Comparison of ENCODE assay signal across 10 mouse cellular contexts in genomic region chr19:7314976-7315586, GRCm38 (mm10). TPM values are rescaled to one million over a fixed set of nuclear protein-coding genes. Genes with fewer than 3 reads are reported as not detected.
DNase-seq lines count a peak whose midpoint lies in the region; ATAC-seq lines count a peak whose summit lies in the region.
"Had no signal": no experiment of that assay in that cellular context is flagged by ENCODE, and none has a peak within 500 bp of the region (broad histone marks: within the 10 kb centered on the region; RNA-seq: fewer than 3 reads in every experiment).

No protein-coding gene starts in this region.

- H3K36me3 ChIP-seq in forebrain, embryonic 14.5 days (ENCODE audit: control insufficient read depth, insufficient read depth, low read length): no peaks in the 10 kb centered on the region
- peaks cover 9% of the 10 kb centered on the region; the same call in 1 of the 2 replicates for H3K36me3 ChIP-seq in forebrain, embryonic 10.5 days (replicated peaks)
- no peaks in the 10 kb centered on the region for H3K36me3 ChIP-seq in midbrain, embryonic 14.5 days (ENCODE audit: control insufficient read depth, insufficient read depth, low read length)
- H3K36me3 ChIP-seq in midbrain, embryonic 13.5 days: no peaks in the 10 kb centered on the region
- no peaks in the 10 kb centered on the region for H3K36me3 ChIP-seq in forebrain, embryonic 16.5 days (ENCODE audit: control insufficient read depth, insufficient read depth)
- no peaks in the 10 kb centered on the region for H3K36me3 ChIP-seq in intestine, embryonic 16.5 days (ENCODE audit: control insufficient read depth, insufficient read depth, low read length)

- 75% methylated on average over 8 of the region's 8 CpGs for WGBS in forebrain, embryonic 14.5 days
- WGBS in forebrain, embryonic 10.5 days: 95% methylated on average over 8 of the region's 8 CpGs
- 85% methylated on average over 8 of the region's 8 CpGs for WGBS in midbrain, embryonic 14.5 days
- 89% methylated on average over 8 of the region's 8 CpGs for WGBS in midbrain, embryonic 13.5 days
- WGBS in forebrain, embryonic 16.5 days: 59% methylated on average over 8 of the region's 8 CpGs
- 71% methylated on average over 8 of the region's 8 CpGs for WGBS in intestine, embryonic 16.5 days

- peak; percentile 58 for DNase-seq in forebrain, embryonic 14.5 days (ENCODE audit: low spot score)
- no peak for DNase-seq in forebrain, embryonic 10.5 days (ENCODE audit: extremely low spot score, low spot score)
- DNase-seq in midbrain, embryonic 14.5 days: peak; percentile 30
- DNase-seq in right cerebral cortex, postnatal 36 days (ENCODE audit: low spot score in 2 of 2): peak; percentile 38 to 44
- DNase-seq in urinary bladder, adult 2 months (ENCODE audit: low spot score): no peak
- DNase-seq: kidney, postnatal 4 days had no signal

- no peak overlapping the region for H3K4me2 ChIP-seq in forebrain, embryonic 14.5 days (ENCODE audit: low read length)
- no peak overlapping the region for H3K4me2 ChIP-seq in midbrain, embryonic 14.5 days (ENCODE audit: low read length)
- no peak overlapping the region for H3K4me2 ChIP-seq in midbrain, embryonic 13.5 days (replicated peaks)
- H3K4me2 ChIP-seq in forebrain, embryonic 16.5 days (ENCODE audit: low read length): no peak overlapping the region
- H3K4me2 ChIP-seq in intestine, embryonic 16.5 days (ENCODE audit: low read depth, low read length): no peak overlapping the region

- H3K4me3 ChIP-seq in forebrain, embryonic 14.5 days (ENCODE audit: low read depth, low read length): no peak overlapping the region
- H3K4me3 ChIP-seq in forebrain, embryonic 10.5 days: no peak overlapping the region
- H3K4me3 ChIP-seq in midbrain, embryonic 14.5 days (replicated peaks; ENCODE audit: low read depth, low read length): no peak overlapping the region
- no peak overlapping the region for H3K4me3 ChIP-seq in midbrain, embryonic 13.5 days (replicated peaks)
- H3K4me3 ChIP-seq in forebrain, embryonic 16.5 days (replicated peaks; ENCODE audit: low read length): no peak overlapping the region
- no peak overlapping the region for H3K4me3 ChIP-seq in intestine, embryonic 16.5 days (ENCODE audit: low read length)

- no peaks in the 10 kb centered on the region for H3K9me3 ChIP-seq in forebrain, embryonic 14.5 days (replicated peaks; ENCODE audit: control insufficient read depth, low read length)
- no peaks in the 10 kb centered on the region for H3K9me3 ChIP-seq in forebrain, embryonic 10.5 days
- H3K9me3 ChIP-seq in midbrain, embryonic 14.5 days (ENCODE audit: control insufficient read depth, low read length): no peaks in the 10 kb centered on the region
- no peaks in the 10 kb centered on the region for H3K9me3 ChIP-seq in midbrain, embryonic 13.5 days
- no peaks in the 10 kb centered on the region for H3K9me3 ChIP-seq in forebrain, embryonic 16.5 days (ENCODE audit: control insufficient read depth, low read length)
- H3K9me3 ChIP-seq in intestine, embryonic 16.5 days (ENCODE audit: control insufficient read depth, low read length): no peaks in the 10 kb centered on the region

- peak; percentile 40; the same call in 1 of the 2 replicates for ATAC-seq in forebrain, embryonic 14.5 days
- no peak for ATAC-seq in midbrain, embryonic 14.5 days (ENCODE audit: low FRiP score, low TSS enrichment)
- no peak for ATAC-seq in midbrain, embryonic 13.5 days
- ATAC-seq in forebrain, embryonic 16.5 days: peak; percentile 69
- no peak for ATAC-seq in intestine, embryonic 16.5 days

- no peaks in the 10 kb centered on the region for H3K27me3 ChIP-seq in forebrain, embryonic 14.5 days (replicated peaks; ENCODE audit: control insufficient read depth, insufficient read depth, low read length)
- no peaks in the 10 kb centered on the region for H3K27me3 ChIP-seq in forebrain, embryonic 10.5 days (ENCODE audit: poor library complexity, severe bottlenecking)
- H3K27me3 ChIP-seq in midbrain, embryonic 14.5 days (ENCODE audit: control insufficient read depth, insufficient read depth, low read length): no peaks in the 10 kb centered on the region
- H3K27me3 ChIP-seq in midbrain, embryonic 13.5 days: no peaks in the 10 kb centered on the region
- no peaks in the 10 kb centered on the region for H3K27me3 ChIP-seq in forebrain, embryonic 16.5 days (replicated peaks; ENCODE audit: control insufficient read depth, insufficient read depth, low read length)
- no peaks in the 10 kb centered on the region for H3K27me3 ChIP-seq in intestine, embryonic 16.5 days (replicated peaks; ENCODE audit: control insufficient read depth, insufficient read depth, low read length)

- peaks cover 24% of the 10 kb centered on the region for H3K4me1 ChIP-seq in forebrain, embryonic 14.5 days (ENCODE audit: control insufficient read depth, insufficient read depth, low read length)
- peaks cover 36% of the 10 kb centered on the region for H3K4me1 ChIP-seq in forebrain, embryonic 10.5 days
- H3K4me1 ChIP-seq in midbrain, embryonic 14.5 days (ENCODE audit: control insufficient read depth, insufficient read depth, low read length): peaks cover 15% of the 10 kb centered on the region
- peaks cover 28% of the 10 kb centered on the region for H3K4me1 ChIP-seq in midbrain, embryonic 13.5 days (replicated peaks)
- H3K4me1 ChIP-seq in forebrain, embryonic 16.5 days (replicated peaks; ENCODE audit: control insufficient read depth, insufficient read depth, low read length): peaks cover 25% of the 10 kb centered on the region
- H3K4me1 ChIP-seq in intestine, embryonic 16.5 days (ENCODE audit: control insufficient read depth, insufficient read depth, low read length): peaks cover 26% of the 10 kb centered on the region

- H3K27ac ChIP-seq in forebrain, embryonic 14.5 days (ENCODE audit: low read depth, low read length): peak overlapping the region; percentile 22; the same call in 1 of the 2 replicates
- no peak overlapping the region for H3K27ac ChIP-seq in forebrain, embryonic 10.5 days
- no peak overlapping the region for H3K27ac ChIP-seq in midbrain, embryonic 14.5 days (replicated peaks; ENCODE audit: low read depth, low read length)
- H3K27ac ChIP-seq in midbrain, embryonic 13.5 days: no peak overlapping the region
- peak overlapping the region; percentile 58; the same call in 1 of the 2 replicates for H3K27ac ChIP-seq in forebrain, embryonic 16.5 days (ENCODE audit: low read length)
- H3K27ac ChIP-seq in intestine, embryonic 16.5 days (ENCODE audit: low read length): no peak overlapping the region
- H3K27ac ChIP-seq: macrophage had no signal

- no peak overlapping the region for H3K9ac ChIP-seq in forebrain, embryonic 14.5 days (ENCODE audit: low read length)
- H3K9ac ChIP-seq in midbrain, embryonic 14.5 days (replicated peaks; ENCODE audit: low read length): no peak overlapping the region
- H3K9ac ChIP-seq in midbrain, embryonic 13.5 days (replicated peaks): no peak overlapping the region
- H3K9ac ChIP-seq in forebrain, embryonic 16.5 days (replicated peaks; ENCODE audit: low read depth, low read length): no peak overlapping the region
- H3K9ac ChIP-seq in intestine, embryonic 16.5 days (ENCODE audit: low read depth, low read length): no peak overlapping the region

RNA-seq across cellular contexts. Expression of gene Mark2, which starts 26.6 kb away (rescaled TPM):
- 32.6 and 38.6 TPM in 2 replicates for polyA plus RNA-seq in forebrain, embryonic 14.5 days (2014; fragmentation: Nextera tagmentation; extraction: Ambion mirVana)
- polyA plus RNA-seq in forebrain, embryonic 10.5 days (2016; fragmentation: Nextera tagmentation; extraction: Ambion mirVana): 38.2 and 41.4 TPM in 2 replicates
- polyA plus RNA-seq in midbrain, embryonic 14.5 days (2014; fragmentation: Nextera tagmentation; extraction: Ambion mirVana): 48.4 and 55.0 TPM in 2 replicates
- 40.7 and 47.1 TPM in 2 replicates for polyA plus RNA-seq in midbrain, embryonic 13.5 days (2015; fragmentation: Nextera tagmentation; extraction: Ambion mirVana)
- 41.2 and 43.8 TPM in 2 replicates for polyA plus RNA-seq in forebrain, embryonic 16.5 days (2015; fragmentation: Nextera tagmentation; extraction: Ambion mirVana)
- 39.1 and 41.4 TPM in 2 replicates for polyA plus RNA-seq in intestine, embryonic 16.5 days (2015; fragmentation: Nextera tagmentation; extraction: Ambion mirVana)
- polyA plus RNA-seq in urinary bladder, adult 2 months (2012; rRNA removed): 75.2 and 100 TPM in 2 replicates

RNA-seq across cellular contexts. Expression of gene Rcor2, which starts 48.0 kb away (rescaled TPM):
- polyA plus RNA-seq in forebrain, embryonic 14.5 days (2014; fragmentation: Nextera tagmentation; extraction: Ambion mirVana): 36.2 and 36.6 TPM in 2 replicates
- 61.7 and 64.0 TPM in 2 replicates for polyA plus RNA-seq in forebrain, embryonic 10.5 days (2016; fragmentation: Nextera tagmentation; extraction: Ambion mirVana)
- 23.1 and 26.6 TPM in 2 replicates for polyA plus RNA-seq in midbrain, embryonic 14.5 days (2014; fragmentation: Nextera tagmentation; extraction: Ambion mirVana)
- polyA plus RNA-seq in midbrain, embryonic 13.5 days (2015; fragmentation: Nextera tagmentation; extraction: Ambion mirVana): 41.1 and 52.8 TPM in 2 replicates
- 45.8 and 49.2 TPM in 2 replicates for polyA plus RNA-seq in forebrain, embryonic 16.5 days (2015; fragmentation: Nextera tagmentation; extraction: Ambion mirVana)
- polyA plus RNA-seq in intestine, embryonic 16.5 days (2015; fragmentation: Nextera tagmentation; extraction: Ambion mirVana): 6.5 and 9.0 TPM in 2 replicates
- 10.2 and 10.4 TPM in 2 replicates for polyA plus RNA-seq in urinary bladder, adult 2 months (2012; rRNA removed)

Comparison
In these comparisons a context has a peak if more than half of its experiments do, and no peak if none do; other contexts are left out.
1. DNase-seq: peak in forebrain, embryonic 14.5 days (single experiment), midbrain, embryonic 14.5 days (single experiment) and right cerebral cortex, postnatal 36 days (2 of 2); none in forebrain, embryonic 10.5 days (single experiment) and urinary bladder, adult 2 months (single experiment).
2. H3K27ac ChIP-seq: peak in forebrain, embryonic 14.5 days (single experiment) and forebrain, embryonic 16.5 days (single experiment); none in forebrain, embryonic 10.5 days (single experiment), midbrain, embryonic 14.5 days (single experiment), midbrain, embryonic 13.5 days (single experiment) and intestine, embryonic 16.5 days (single experiment).
3. ATAC-seq: peak in forebrain, embryonic 14.5 days (single experiment) and forebrain, embryonic 16.5 days (single experiment); none in midbrain, embryonic 14.5 days (single experiment), midbrain, embryonic 13.5 days (single experiment) and intestine, embryonic 16.5 days (single experiment).